Mouse (Mus musculus) forebrain, embryonic 15.5 days (tissue): ENCODE results near the gene Nckap1l. TPM values are rescaled to one million over a fixed set of nuclear protein-coding genes. Genes with fewer than 3 reads are reported as not detected.
"Not testable (repeated sequence)": the region's sequence is repeated elsewhere in the genome, so short reads cannot be mapped to it uniquely, and the experiment has no call there.

Experiments used
- ATAC-seq: fragments of 200-750 bp; cut with Nextera tagmentation; replicated peaks from 2 replicates; pipeline ENCODE4 v1.8.0; 2017; ENCODE audit warnings: mild to moderate bottlenecking, moderate TSS enrichment, moderate library complexity
- H3K27ac ChIP-seq: fragments of 300-500 bp; sonication (generic); replicated peaks from 2 replicates; pipeline ENCODE4 v1.5.1; 2015; ENCODE audit warnings: mild to moderate bottlenecking, inconsistent platforms
- H3K27me3 ChIP-seq: fragments of 300-500 bp; sonication (generic); 2 replicates; pipeline ENCODE4 v1.6.1; 2015; ENCODE audit warnings: inconsistent platforms
- H3K36me3 ChIP-seq: fragments of 300-500 bp; sonication (generic); 2 replicates; pipeline ENCODE4 v1.6.1; 2015; ENCODE audit warnings: mild to moderate bottlenecking, inconsistent platforms
- H3K4me1 ChIP-seq: fragments of 300-500 bp; sonication (generic); 2 replicates; pipeline ENCODE4 v1.6.1; 2015; ENCODE audit warnings: inconsistent platforms
- H3K4me2 ChIP-seq: fragments of 300-500 bp; sonication (generic); replicated peaks from 2 replicates; pipeline ENCODE4 v1.6.1; 2015; ENCODE audit warnings: mild to moderate bottlenecking, inconsistent platforms
- H3K4me3 ChIP-seq: fragments of 300-500 bp; sonication (generic); 2 replicates; pipeline ENCODE4 v1.5.1; 2015; ENCODE audit warnings: mild to moderate bottlenecking, inconsistent platforms
- H3K9ac ChIP-seq: fragments of 300-500 bp; sonication (generic); replicated peaks from 2 replicates; pipeline ENCODE4 v1.6.1; 2015; ENCODE audit warnings: mild to moderate bottlenecking, inconsistent platforms
- H3K9me3 ChIP-seq: fragments of 300-500 bp; sonication (generic); 2 replicates; pipeline ENCODE4 v1.6.1; 2016; ENCODE audit warnings: inconsistent platforms
- WGBS: fragments of 180-500 bp; shearing (Covaris S2); methylation state at CpG from one replicate; pipeline ENCODE4 v1.1.7; 2015; ENCODE audit warnings: mixed read lengths; 5-methylcytosine and 5-hydroxymethylcytosine counted together
- polyA plus RNA-seq: library from polyadenylated mRNA; unstranded; fragments of >200 nt; fragmentation: Nextera tagmentation; extraction: Ambion mirVana; gene quantifications from 2 replicates; pipeline ENCODE4 v1.2.1, GENCODE M21; 2015

The Nckap1l gene
- 1.4 and 1.8 TPM in 2 replicates for polyA plus RNA-seq

DNA sequence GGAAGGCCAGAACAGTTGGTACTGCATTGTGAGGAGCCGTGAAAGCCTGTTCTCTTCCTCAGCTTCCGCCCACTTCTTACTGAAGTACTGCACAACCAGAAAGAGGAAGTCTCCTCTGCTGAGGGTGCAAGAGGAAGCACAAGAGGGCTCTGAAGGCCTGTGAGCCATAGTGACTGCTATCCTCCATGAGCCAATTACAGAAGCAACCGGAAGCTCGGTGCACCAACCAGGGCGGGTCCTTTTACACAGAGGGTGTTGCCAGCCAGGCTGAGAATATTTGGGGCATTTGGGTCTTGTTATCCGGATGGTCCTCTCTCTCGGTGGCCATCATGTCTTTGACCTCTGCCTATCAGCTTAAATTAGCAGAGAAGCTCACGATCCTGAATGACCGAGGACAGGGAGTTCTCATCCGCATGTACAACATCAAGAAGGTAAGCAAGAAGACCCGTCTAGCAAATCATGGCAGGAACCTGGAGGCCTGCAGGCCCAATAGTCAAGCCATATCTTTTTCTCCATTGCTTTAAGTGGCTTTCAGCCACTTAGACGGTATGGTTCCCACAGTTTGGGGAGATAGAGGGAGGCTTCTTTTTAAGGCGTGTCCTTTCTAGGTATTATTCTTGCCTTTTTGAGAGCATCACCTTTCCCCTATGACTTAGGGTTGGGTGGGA lies at the start of gene Nckap1l:
Nckap1l (plus strand) TSS at position 244 of the 668 bp plus-strand sequence.
- Histone ChIP-seq H3K4me2 (no peak within 1 kb of the TSS), H3K36me3 (no peaks in the 10 kb centered on the region), H3K27me3 (no peaks in the 10 kb centered on the region), H3K4me3 (no peak within 1 kb of the TSS), H3K9me3 (no peaks in the 10 kb centered on the region), H3K4me1 (no peaks in the 10 kb centered on the region), H3K27ac (no peak within 1 kb of the TSS), H3K9ac (no peak within 1 kb of the TSS)
- 92% methylated on average over 13 of the region's 13 CpGs for WGBS
- no peak for ATAC-seq

DNA sequence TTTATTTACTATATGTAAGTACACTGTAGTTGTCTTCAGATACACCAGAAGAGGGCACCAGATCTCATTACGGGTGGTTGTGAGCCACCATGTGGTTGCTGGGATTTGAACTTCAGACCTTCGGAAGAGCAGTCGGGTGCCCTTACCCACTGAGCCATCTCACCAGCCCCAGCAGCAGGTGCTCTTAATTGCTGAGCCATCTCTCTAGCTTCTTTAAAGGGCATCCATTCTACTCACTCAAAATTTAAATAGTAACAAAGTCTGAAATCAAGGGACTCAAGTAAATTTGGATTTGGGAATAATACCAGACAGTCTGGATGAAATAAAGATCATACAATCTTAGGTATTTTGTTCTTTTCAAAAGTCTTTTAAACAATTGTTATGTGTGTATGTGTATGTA lies 48.0 kb upstream of the Nckap1l start:
- not testable (repeated sequence) for H3K9ac ChIP-seq, H3K4me1 ChIP-seq, ATAC-seq, H3K9me3 ChIP-seq, H3K27ac ChIP-seq, H3K36me3 ChIP-seq, H3K4me2 ChIP-seq, H3K27me3 ChIP-seq, H3K4me3 ChIP-seq
- WGBS, result 94% methylated on average over 3 of the region's 3 CpGs

DNA sequence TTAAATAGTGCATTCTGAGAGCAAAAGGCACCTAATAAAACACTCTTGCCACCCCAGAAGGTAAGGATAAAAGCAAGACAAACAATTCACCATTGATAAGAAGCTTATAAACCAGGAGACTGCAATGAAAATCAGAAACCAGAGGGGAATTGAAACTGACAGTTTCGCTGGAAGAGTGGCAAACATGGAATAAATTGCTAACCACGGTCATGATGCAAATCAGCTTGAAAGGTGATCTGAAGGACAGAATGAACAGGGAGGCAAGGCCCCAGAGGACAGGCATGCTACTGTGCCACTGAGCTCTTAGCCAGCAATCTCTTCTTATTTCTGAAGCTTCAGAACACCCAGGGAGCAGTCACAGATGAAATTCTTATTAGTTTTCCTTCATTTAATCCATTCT lies 26.6 kb upstream of the Nckap1l start:
- no peak for ATAC-seq
- Histone ChIP-seq H3K4me3 (no peak overlapping the region), H3K36me3 (no peaks in the 10 kb centered on the region), H3K9ac (no peak overlapping the region), H3K9me3 (no peaks in the 10 kb centered on the region), H3K4me2 (no peak overlapping the region), H3K27me3 (no peaks in the 10 kb centered on the region), H3K27ac (no peak overlapping the region), H3K4me1 (no peaks in the 10 kb centered on the region)
- 30% methylated on average over 2 of the region's 2 CpGs for WGBS

DNA sequence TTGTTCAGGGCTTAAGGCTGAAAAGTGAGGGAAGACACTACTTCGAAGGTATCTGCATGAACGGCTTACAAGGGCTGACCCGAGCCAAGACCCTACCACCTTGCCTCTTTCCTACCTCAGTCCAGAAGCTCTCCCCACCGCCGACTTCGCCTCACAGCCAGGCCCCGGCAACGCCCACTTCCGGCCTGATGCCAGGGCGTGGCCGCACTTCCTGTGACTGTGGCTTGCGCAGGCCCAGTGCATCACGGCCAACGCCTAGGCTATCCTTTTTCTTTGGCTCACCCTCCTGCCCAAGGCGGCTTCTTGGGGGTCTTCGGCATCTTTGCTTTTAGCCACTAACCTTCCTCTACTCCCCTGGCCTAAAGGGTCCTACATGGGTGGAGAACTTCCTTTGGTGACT lies 23.4 kb upstream of the Nckap1l start, which contains the start of gene Gtsf1:
Gtsf1 (minus strand) TSS at position 230 of the 400 bp plus-strand sequence.
- Histone ChIP-seq H3K27me3 (no peaks in the 10 kb centered on the region), H3K27ac (no peak within 1 kb of the TSS), H3K9me3 (no peaks in the 10 kb centered on the region), H3K4me1 (no peaks in the 10 kb centered on the region), H3K4me3 (no peak within 1 kb of the TSS), H3K4me2 (no peak within 1 kb of the TSS), H3K36me3 (no peaks in the 10 kb centered on the region), H3K9ac (no peak within 1 kb of the TSS)
- 95% methylated on average over 16 of the region's 16 CpGs for WGBS
- no peak for ATAC-seq

DNA sequence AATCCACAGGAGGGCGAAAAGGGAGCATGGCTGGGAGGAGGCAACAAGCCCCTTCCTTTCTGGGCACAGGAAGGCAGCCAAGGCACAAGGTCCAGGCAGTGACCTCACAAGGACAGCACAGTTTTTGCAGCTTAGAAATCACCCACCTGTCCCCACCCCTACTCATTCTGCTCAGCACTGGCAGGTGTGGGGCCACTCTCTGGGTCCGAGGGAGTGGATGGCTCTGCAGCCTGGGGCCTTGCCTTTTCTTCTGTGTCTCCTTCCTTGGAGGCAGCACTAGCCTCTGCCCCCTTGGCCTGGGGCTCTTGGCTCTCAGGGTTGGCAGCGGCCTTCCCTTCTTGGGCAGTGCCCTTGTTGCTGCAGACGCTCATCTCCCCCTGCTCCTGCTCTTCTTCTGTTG lies 7.6 kb upstream of the Nckap1l start:
- H3K36me3 ChIP-seq, ATAC-seq, H3K9me3 ChIP-seq, H3K4me2 ChIP-seq, H3K4me1 ChIP-seq, H3K9ac ChIP-seq, H3K27ac ChIP-seq, H3K27me3 ChIP-seq, H3K4me3 ChIP-seq: not testable (repeated sequence)
- WGBS, result 85% methylated on average over 4 of the region's 4 CpGs

DNA sequence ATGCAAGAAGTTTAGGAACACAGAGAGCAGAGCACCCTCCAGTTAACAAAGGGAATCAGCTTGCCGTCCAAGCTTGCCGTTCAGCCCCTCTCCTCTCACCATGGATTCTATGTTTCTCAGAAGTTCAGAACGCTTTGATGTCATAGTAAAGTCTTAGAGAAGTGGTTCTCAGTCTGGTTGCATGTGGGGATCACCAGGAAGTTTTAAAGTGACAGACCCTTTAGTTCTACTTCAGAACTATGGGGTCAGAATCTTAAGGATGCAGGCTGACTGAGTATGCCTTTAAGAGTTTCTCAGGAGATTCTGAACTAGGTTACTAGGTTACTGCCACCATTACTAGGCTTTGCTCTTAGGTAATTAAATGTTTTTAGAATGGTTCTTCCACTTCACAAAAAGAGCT lies 5.2 kb upstream of the Nckap1l start, which contains the start of gene Gtsf2:
Gtsf2 (minus strand) TSS at position 101 of the 400 bp plus-strand sequence.
- Histone ChIP-seq H3K36me3 (no peaks in the 10 kb centered on the region), H3K4me3 (no peak within 1 kb of the TSS), H3K9ac (no peak within 1 kb of the TSS), H3K9me3 (no peaks in the 10 kb centered on the region), H3K27ac (no peak within 1 kb of the TSS), H3K27me3 (no peaks in the 10 kb centered on the region), H3K4me2 (no peak within 1 kb of the TSS), H3K4me1 (no peaks in the 10 kb centered on the region)
- no peak for ATAC-seq
- WGBS, result 13% methylated on average over 3 of the region's 3 CpGs

DNA sequence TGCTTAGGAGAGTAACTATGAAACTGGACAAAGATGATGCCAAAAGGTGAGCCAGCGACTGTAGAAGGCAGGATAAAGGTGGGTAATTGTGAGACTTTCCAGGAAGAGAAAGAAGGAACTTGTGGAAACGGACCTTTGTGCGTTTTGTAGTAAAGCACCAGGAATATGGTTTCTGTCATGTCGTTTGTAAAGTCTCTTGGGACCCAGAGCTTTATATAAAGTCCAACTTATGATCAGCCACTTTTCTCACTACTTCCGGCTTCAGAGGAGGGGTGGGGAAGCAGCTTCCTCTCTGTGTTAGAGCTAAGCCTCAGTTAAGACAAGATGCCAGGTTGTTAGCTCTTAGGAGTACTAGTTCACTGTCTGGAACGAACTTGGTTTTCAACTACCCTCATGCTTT lies 855 bp downstream of the Nckap1l start:
- Histone ChIP-seq H3K4me1 (no peaks in the 10 kb centered on the region), H3K36me3 (no peaks in the 10 kb centered on the region), H3K9me3 (no peaks in the 10 kb centered on the region), H3K27me3 (no peaks in the 10 kb centered on the region), H3K4me2 (no peak overlapping the region), H3K27ac (no peak overlapping the region), H3K4me3 (no peak overlapping the region), H3K9ac (no peak overlapping the region)
- ATAC-seq, result no peak
- WGBS, result 91% methylated on average over 6 of the region's 6 CpGs

DNA sequence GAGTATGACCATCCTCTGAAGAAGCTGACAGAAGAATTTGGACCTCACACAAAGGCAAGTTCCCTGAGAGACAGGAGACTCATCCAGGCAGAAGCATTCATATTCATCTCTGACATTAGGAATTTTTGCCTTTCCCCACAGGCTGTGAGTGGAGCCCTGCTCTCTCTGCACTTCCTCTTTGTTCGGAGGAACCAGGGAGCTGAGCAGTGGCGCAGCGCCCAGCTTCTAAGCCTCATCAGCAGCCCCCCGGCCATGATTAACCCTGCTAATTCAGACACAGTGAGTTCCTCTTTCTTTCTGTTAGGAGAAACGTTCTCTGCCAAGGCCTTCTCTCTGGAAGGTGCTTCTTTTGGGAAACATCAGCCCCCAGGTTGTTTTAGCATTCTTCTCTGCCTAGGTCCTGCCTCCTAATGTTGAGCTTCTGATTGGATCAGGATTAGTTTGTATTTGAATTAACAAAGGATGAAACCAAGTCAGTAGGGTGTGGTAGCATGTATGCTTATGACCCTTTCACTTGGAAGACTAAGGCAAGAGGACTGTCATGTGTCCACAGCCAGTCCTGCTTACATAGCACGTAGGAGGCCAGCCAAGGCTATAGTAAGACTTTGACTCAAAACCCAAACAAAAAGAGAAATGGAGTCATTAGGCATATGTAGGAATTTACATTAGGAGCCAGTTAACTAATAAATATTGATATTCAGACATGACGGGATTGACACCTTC lies 9.1 kb downstream of the Nckap1l start:
- Histone ChIP-seq H3K4me2 (no peak overlapping the region), H3K4me1 (no peaks in the 10 kb centered on the region), H3K27me3 (no peaks in the 10 kb centered on the region), H3K9ac (no peak overlapping the region), H3K27ac (no peak overlapping the region), H3K4me3 (no peak overlapping the region), H3K36me3 (no peaks in the 10 kb centered on the region), H3K9me3 (no peaks in the 10 kb centered on the region)
- ATAC-seq, result no peak
- WGBS, result 66% methylated on average over 7 of the region's 7 CpGs

DNA sequence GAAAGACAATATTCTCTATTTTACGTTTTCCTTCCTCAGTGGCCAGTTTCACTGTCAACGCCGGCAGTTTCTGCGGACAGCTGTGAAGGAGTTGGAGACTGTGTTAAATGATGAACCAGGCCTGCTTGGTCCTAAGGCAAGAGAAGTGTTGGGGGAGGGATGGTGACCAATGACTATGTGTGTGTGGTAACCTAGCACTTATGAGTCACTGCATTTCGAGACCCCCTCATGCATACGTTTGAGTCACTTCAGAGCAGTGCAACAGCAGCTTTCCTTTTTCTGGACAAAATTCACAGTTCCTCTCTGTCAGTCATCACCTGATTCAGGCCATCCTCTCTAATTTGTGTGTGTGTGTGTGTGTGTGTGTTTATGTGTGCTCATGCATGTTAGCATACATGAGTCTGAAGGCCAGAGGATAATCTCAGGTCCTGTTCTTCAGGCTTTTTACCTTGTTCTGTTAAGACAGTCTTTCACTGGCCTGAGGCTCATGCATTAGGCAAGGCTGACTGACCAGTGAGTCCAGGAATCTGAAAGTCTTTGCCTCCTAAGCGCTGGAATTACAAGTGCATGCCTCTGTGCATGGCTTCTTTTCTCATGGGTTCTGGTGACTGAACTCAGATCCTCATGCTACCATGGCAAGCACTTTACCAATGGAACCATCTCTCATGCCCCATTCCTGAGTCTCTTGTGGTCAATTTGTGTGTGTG lies 18.0 kb downstream of the Nckap1l start:
- H3K4me3 ChIP-seq, result no peak overlapping the region
- no peaks in the 10 kb centered on the region for H3K4me1 ChIP-seq
- no peak for ATAC-seq
- no peaks in the 10 kb centered on the region for H3K27me3 ChIP-seq
- H3K36me3 ChIP-seq, result no peaks in the 10 kb centered on the region
- H3K4me2 ChIP-seq, result no peak overlapping the region
- H3K9me3 ChIP-seq, result no peaks in the 10 kb centered on the region
- H3K9ac ChIP-seq, result no peak overlapping the region
- WGBS, result 88% methylated on average over 7 of the region's 7 CpGs
- no peak overlapping the region for H3K27ac ChIP-seq

DNA sequence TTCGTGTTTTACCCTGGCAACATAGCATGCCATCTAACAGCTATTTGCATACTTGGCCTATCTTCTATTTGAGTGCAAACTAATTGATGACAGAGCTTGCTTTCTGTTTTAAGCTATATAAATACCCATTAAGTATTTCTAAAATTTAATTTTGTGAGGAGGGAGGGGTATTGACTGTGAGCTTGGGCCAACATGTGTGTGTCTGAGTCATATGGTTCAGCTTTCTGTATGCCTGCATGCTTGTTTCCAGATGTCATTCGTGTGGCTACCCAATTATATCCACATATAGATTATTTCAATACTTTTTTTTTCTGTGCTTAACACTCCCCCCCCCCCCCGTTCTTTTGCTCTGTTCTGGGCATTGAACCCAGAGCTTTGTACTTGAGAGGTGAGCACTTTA lies 18.7 kb downstream of the Nckap1l start:
- H3K4me3 ChIP-seq, result no peak overlapping the region
- no peak overlapping the region for H3K9ac ChIP-seq
- 47% methylated on average over 3 of the region's 3 CpGs for WGBS
- ATAC-seq, result no peak
- no peaks in the 10 kb centered on the region for H3K36me3 ChIP-seq
- no peaks in the 10 kb centered on the region for H3K9me3 ChIP-seq
- H3K27ac ChIP-seq, result no peak overlapping the region
- H3K27me3 ChIP-seq, result no peaks in the 10 kb centered on the region
- no peak overlapping the region for H3K4me2 ChIP-seq
- no peaks in the 10 kb centered on the region for H3K4me1 ChIP-seq

DNA sequence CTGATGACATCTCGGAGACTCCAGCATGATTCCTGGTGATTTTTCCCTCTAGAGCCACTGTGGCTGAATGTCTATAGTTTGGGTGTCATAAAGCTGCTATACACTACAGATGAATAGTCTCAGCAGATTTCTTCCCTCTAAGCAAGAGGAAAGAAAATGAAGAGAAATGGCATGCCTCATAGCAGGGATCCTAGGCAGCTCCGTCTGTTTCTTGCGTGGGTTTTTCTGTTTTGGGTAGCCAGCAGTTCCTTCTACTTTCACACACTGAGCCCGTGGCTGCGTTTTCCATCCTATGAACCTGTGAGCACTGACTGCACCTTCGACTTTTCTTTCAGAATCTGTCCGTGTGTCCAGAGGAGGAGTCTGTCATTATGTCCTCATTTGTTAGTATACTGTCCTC lies 19.6 kb downstream of the Nckap1l start:
- ATAC-seq, result no peak
- H3K36me3 ChIP-seq, result no peaks in the 10 kb centered on the region
- no peaks in the 10 kb centered on the region for H3K27me3 ChIP-seq
- no peak overlapping the region for H3K4me3 ChIP-seq
- H3K9me3 ChIP-seq, result no peaks in the 10 kb centered on the region
- 86% methylated on average over 7 of the region's 7 CpGs for WGBS
- H3K4me2 ChIP-seq, result no peak overlapping the region
- no peaks in the 10 kb centered on the region for H3K4me1 ChIP-seq
- H3K9ac ChIP-seq, result no peak overlapping the region
- no peak overlapping the region for H3K27ac ChIP-seq

DNA sequence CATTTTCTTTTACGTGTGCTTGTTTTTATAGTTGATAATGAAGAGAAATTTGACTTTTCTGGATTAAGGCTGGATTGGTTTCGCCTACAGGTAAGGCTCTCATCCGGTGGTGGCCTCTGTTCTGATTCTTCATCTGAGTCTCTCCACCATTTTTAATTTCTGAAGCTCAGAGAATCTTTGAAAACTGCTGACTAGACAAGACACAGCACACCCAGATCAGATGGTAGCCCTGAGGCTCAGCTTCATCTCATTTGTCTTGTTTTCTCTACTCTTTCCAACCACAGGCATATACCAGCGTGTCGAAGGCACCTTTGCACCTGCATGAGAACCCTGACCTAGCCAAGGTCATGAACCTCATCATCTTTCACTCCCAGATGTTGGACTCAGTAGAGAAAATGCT lies 20.2 kb downstream of the Nckap1l start:
- Histone ChIP-seq H3K27ac (no peak overlapping the region), H3K4me3 (no peak overlapping the region), H3K4me2 (no peak overlapping the region), H3K9me3 (no peaks in the 10 kb centered on the region), H3K27me3 (no peaks in the 10 kb centered on the region), H3K9ac (no peak overlapping the region), H3K36me3 (no peaks in the 10 kb centered on the region), H3K4me1 (no peaks in the 10 kb centered on the region)
- WGBS, result 91% methylated on average over 5 of the region's 5 CpGs
- ATAC-seq, result no peak
